Mouse (Mus musculus): ENCODE data around the gene Cd209c.

Cd209c gene

DNA sequence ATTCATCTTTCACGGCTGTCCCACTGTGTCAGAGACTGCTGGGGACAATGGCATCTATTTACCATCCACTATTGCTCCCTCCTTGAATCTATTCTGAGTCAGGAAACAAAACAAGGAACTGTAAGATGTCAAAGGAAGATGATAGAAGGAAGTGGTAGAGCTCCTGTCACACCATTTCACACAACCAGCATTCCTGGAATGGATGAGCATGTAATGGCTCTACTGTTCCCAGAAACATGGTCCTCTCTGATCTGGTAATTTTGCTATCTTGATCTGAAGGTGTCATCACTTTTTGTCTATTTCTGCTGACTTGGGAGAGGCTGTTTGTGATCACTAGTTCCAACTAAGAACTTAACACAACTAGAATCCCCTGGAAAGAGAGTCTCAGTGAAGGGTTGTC is at the start of gene Cd209c:
Cd209c (minus strand) TSS at position 101 of the 400 bp plus-strand sequence.
- DNase-seq, result no peak

DNA sequence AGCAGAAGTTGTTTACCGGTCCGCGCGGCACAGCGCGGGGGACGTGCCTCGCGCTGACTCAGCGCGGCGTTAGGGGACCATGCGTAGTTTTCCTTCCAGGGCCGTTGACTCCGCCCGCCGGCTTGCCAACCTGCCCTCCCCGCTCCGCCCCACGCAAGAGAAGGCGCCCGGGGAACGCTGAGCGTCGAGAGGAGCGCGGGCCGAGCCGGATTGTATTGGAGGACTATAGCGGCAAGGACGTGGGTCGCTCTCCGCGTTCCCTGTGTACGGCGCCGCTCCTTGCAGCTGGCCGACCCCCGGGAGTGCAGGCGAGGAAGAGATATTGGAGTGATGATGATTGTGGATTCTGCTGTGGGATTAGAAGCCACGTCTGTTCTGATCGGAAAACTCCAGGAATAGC is 39.7 kb upstream of the Cd209c start:
- peak; percentile 14 for DNase-seq

DNA sequence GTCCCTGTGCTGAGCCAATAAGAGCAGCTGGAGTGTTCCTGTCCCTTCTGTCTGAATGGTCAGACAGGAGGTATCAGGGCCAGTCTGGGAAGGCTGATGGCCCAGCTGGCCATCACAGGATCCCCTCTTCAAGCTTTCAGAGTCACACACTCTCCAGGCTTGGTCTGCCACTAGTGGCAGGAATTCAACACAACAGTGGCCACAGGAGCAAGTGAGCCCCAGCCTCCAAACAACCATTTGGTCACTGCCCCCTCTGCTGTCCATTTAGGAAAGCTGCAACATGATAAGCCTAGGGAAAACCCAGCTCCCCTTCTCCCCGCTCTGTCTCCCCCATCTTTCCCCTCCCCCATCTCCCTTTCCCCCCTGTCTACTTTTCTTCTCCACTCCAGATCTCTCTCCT is 1.5 kb upstream of the Cd209c start:
- DNase-seq, result no peak

DNA sequence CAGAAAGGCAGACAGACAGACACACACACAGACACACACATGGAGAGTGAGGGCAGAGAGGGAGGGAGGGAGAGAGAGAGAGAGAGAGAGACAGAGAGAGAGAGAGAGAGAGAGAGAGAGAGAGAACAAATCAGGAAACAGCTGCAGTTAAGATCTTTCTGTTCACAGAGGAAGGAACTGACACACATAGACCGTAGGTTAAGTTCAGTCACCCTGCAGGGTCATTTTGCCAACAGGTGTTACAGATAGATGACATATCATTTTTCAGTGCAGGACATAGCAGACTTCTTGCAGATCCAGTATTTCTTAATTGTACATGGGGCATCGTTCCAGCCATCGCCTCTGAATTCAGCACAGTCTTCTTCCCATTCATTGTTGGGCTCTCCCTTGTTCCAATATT is 14.5 kb downstream of the Cd209c start:
- no peak for DNase-seq

DNA sequence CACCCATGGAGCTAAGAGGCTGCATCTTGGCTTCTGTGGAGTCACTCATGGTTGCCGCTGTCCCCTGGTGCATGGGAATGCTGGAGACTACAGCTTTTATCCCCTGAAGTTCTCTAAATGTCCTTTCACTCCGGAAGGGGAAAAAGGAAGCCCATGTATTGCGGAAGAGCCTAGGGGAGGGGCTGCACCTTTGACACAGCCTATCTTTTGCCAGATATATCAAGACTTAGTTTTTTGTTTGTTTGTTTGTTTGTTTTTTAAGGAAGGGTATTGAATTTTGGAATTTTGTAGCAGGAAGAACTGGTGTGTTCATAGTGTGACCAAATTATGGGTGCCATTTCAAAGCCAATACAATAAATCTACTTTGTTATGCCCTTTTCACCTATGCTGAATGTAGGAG is 27.8 kb downstream of the Cd209c start, which contains the start of gene Cd209b:
Cd209b (minus strand) TSS at position 101 of the 400 bp plus-strand sequence.
- DNase-seq, result no peak

All from embryo, embryonic 11 days (tissue).